In genomic region chr8:86419059-86419651, GRCm38 (mm10) we compare ENCODE assay signal across 20 mouse cellular contexts.
DNase-seq lines count a peak whose midpoint lies in the region; ATAC-seq and TF ChIP-seq lines count a peak whose summit lies in the region.
"Had no signal": no experiment of that assay in that cellular context is flagged by ENCODE, and none has a peak within 500 bp of the region (broad histone marks: within the 10 kb centered on the region; RNA-seq: fewer than 3 reads in every experiment).

No protein-coding gene starts in this region.

- H3K9me3 ChIP-seq in hindbrain, embryonic 10.5 days, result no peaks in the 10 kb centered on the region
- H3K9me3 ChIP-seq in hindbrain, postnatal 0 days (ENCODE audit: low read length), result no peaks in the 10 kb centered on the region
- H3K9me3 ChIP-seq in forebrain, postnatal 0 days (ENCODE audit: low read length), result no peaks in the 10 kb centered on the region
- no peaks in the 10 kb centered on the region for H3K9me3 ChIP-seq in midbrain, embryonic 12.5 days
- no peaks in the 10 kb centered on the region for H3K9me3 ChIP-seq in heart, embryonic 10.5 days
- H3K9me3 ChIP-seq: embryonic facial prominence, embryonic 10.5 days had no signal

- no peak overlapping the region for H3K9ac ChIP-seq in hindbrain, postnatal 0 days (replicated peaks; ENCODE audit: low read length)
- H3K9ac ChIP-seq in forebrain, postnatal 0 days, result no peak overlapping the region
- H3K9ac ChIP-seq in midbrain, embryonic 12.5 days (replicated peaks), result no peak overlapping the region

- no peaks in the 10 kb centered on the region for H3K27me3 ChIP-seq in hindbrain, embryonic 10.5 days (ENCODE audit: insufficient read depth, poor library complexity, severe bottlenecking)
- H3K27me3 ChIP-seq in hindbrain, postnatal 0 days (ENCODE audit: insufficient read depth, low read length), result no peaks in the 10 kb centered on the region
- H3K27me3 ChIP-seq in forebrain, postnatal 0 days (ENCODE audit: insufficient read depth, low read length), result no peaks in the 10 kb centered on the region
- H3K27me3 ChIP-seq in midbrain, embryonic 12.5 days, result no peaks in the 10 kb centered on the region
- no peaks in the 10 kb centered on the region for H3K27me3 ChIP-seq in heart, embryonic 10.5 days (ENCODE audit: insufficient read depth, poor library complexity, severe bottlenecking)

- H3K4me3 ChIP-seq in hindbrain, embryonic 10.5 days, result no peak overlapping the region
- H3K4me3 ChIP-seq in hindbrain, postnatal 0 days (ENCODE audit: low read length), result no peak overlapping the region
- no peak overlapping the region for H3K4me3 ChIP-seq in forebrain, postnatal 0 days (ENCODE audit: low read depth, low read length)
- no peak overlapping the region for H3K4me3 ChIP-seq in midbrain, embryonic 12.5 days
- no peak overlapping the region for H3K4me3 ChIP-seq in heart, embryonic 10.5 days
- H3K4me3 ChIP-seq: embryonic facial prominence, embryonic 10.5 days; gastrocnemius, adult 2 months had no signal

- no peaks in the 10 kb centered on the region for H3K36me3 ChIP-seq in hindbrain, embryonic 10.5 days
- H3K36me3 ChIP-seq in hindbrain, postnatal 0 days (ENCODE audit: insufficient read depth, low read length), result no peaks in the 10 kb centered on the region
- H3K36me3 ChIP-seq in forebrain, postnatal 0 days (ENCODE audit: insufficient read depth), result no peaks in the 10 kb centered on the region
- no peaks in the 10 kb centered on the region for H3K36me3 ChIP-seq in midbrain, embryonic 12.5 days
- H3K36me3 ChIP-seq in heart, embryonic 10.5 days, result no peaks in the 10 kb centered on the region
- H3K36me3 ChIP-seq: embryonic facial prominence, embryonic 10.5 days had no signal

- no peak for ATAC-seq in hindbrain, postnatal 0 days
- peak; percentile 91 for ATAC-seq in forebrain, postnatal 0 days
- peak; percentile 56; the same call in 1 of the 2 replicates for ATAC-seq in midbrain, embryonic 12.5 days (ENCODE audit: low FRiP score, low read depth)
- ATAC-seq: intestine, postnatal 0 days had no signal

- no peak for DNase-seq in hindbrain, embryonic 10.5 days (ENCODE audit: low spot score)
- DNase-seq in hindbrain, postnatal 0 days (ENCODE audit: low spot score), result no peak
- peak; percentile 71 for DNase-seq in brain, embryonic 14.5 days (ENCODE audit: low read depth)
- peak; percentile 76 for DNase-seq in forebrain, postnatal 0 days
- DNase-seq in B cell, adult 2 months, result no peak
- DNase-seq in embryo, embryonic 10.5 days (ENCODE audit: low spot score), result no peak
- DNase-seq in heart, embryonic 10.5 days (ENCODE audit: low spot score), result no peak
- DNase-seq: cerebellum, adult 2 months; cerebellum, postnatal 36 days; gastrocnemius, adult 2 months; heart, postnatal 36 days; kidney, postnatal 10 days; layer of hippocampus, adult 9-11 months; lung, adult 18-20 months; lung, postnatal 14 days; right cerebral cortex, postnatal 25 days had no signal

- H3K4me2 ChIP-seq in hindbrain, postnatal 0 days (ENCODE audit: low read depth, low read length), result no peak overlapping the region
- H3K4me2 ChIP-seq in forebrain, postnatal 0 days (ENCODE audit: low read depth), result no peak overlapping the region
- no peak overlapping the region for H3K4me2 ChIP-seq in midbrain, embryonic 12.5 days (replicated peaks)
- H3K4me2 ChIP-seq: liver, embryonic 11.5 days had no signal

- H3K4me1 ChIP-seq in hindbrain, embryonic 10.5 days (replicated peaks), result peaks cover 17% of the 10 kb centered on the region
- H3K4me1 ChIP-seq in hindbrain, postnatal 0 days (ENCODE audit: insufficient read depth, low read length), result no peaks in the 10 kb centered on the region
- H3K4me1 ChIP-seq in forebrain, postnatal 0 days (ENCODE audit: insufficient read depth), result no peaks in the 10 kb centered on the region
- peaks cover 9% of the 10 kb centered on the region; the same call in 1 of the 2 replicates for H3K4me1 ChIP-seq in midbrain, embryonic 12.5 days
- no peaks in the 10 kb centered on the region for H3K4me1 ChIP-seq in heart, embryonic 10.5 days
- H3K4me1 ChIP-seq: embryonic facial prominence, embryonic 10.5 days had no signal

- TF ChIP-seq POLR2A in brain, embryonic 14.5 days (IDR thresholded peaks at IDR 0.05; ENCODE audit: borderline replicate concordance, extremely low read depth, insufficient read depth, insufficient read length, poor library complexity, severe bottlenecking), result no peak

- no peak for TF ChIP-seq CTCF in hindbrain, postnatal 0 days (IDR thresholded peaks at IDR 0.05; ENCODE audit: low read depth)
- TF ChIP-seq CTCF in brain, embryonic 14.5 days (IDR thresholded peaks at IDR 0.05; ENCODE audit: borderline replicate concordance, extremely low read depth, insufficient read depth, insufficient read length), result no peak
- no peak for TF ChIP-seq CTCF in forebrain, postnatal 0 days (IDR thresholded peaks at IDR 0.05; ENCODE audit: low read depth)

- peak overlapping the region; percentile 13; the same call in 1 of the 2 replicates for H3K27ac ChIP-seq in hindbrain, embryonic 10.5 days
- no peak overlapping the region for H3K27ac ChIP-seq in hindbrain, postnatal 0 days
- peak overlapping the region; percentile 46; the same call in 1 of the 2 replicates for H3K27ac ChIP-seq in forebrain, postnatal 0 days (ENCODE audit: low read depth, low read length)
- H3K27ac ChIP-seq in midbrain, embryonic 12.5 days (replicated peaks), result peak overlapping the region; percentile 72
- H3K27ac ChIP-seq in heart, embryonic 10.5 days, result no peak overlapping the region
- H3K27ac ChIP-seq: embryonic facial prominence, embryonic 10.5 days; gastrocnemius, adult 2 months had no signal

- 76% methylated on average over 5 of the region's 5 CpGs for WGBS in hindbrain, embryonic 10.5 days
- 40% methylated on average over 5 of the region's 5 CpGs for WGBS in hindbrain, postnatal 0 days
- WGBS in forebrain, postnatal 0 days, result 29% methylated on average over 5 of the region's 5 CpGs
- 60% methylated on average over 5 of the region's 5 CpGs for WGBS in midbrain, embryonic 12.5 days
- WGBS in heart, embryonic 10.5 days, result 76% methylated on average over 5 of the region's 5 CpGs

Comparison
In these comparisons a context has a peak if more than half of its experiments do, and no peak if none do; other contexts are left out.
1. H3K27ac ChIP-seq: peak in hindbrain, embryonic 10.5 days (single experiment), forebrain, postnatal 0 days (single experiment) and midbrain, embryonic 12.5 days (single experiment); none in hindbrain, postnatal 0 days (single experiment) and heart, embryonic 10.5 days (single experiment).
2. DNase-seq: peak in brain, embryonic 14.5 days (single experiment) and forebrain, postnatal 0 days (single experiment); none in hindbrain, embryonic 10.5 days (single experiment), hindbrain, postnatal 0 days (single experiment), B cell, adult 2 months (0 of 2), embryo, embryonic 10.5 days (single experiment) and heart, embryonic 10.5 days (single experiment).